Mouse (Mus musculus): Measurements from ENCODE around the gene Tmtc3. TPM values are rescaled to one million over a fixed set of nuclear protein-coding genes. Genes with fewer than 3 reads are reported as not detected.
"Not testable (repeated sequence)": the region's sequence is repeated elsewhere in the genome, so short reads cannot be mapped to it uniquely, and the experiment has no call there.

The Tmtc3 gene
- total and polyA plus RNA-seq, 2 experiments from 2014 or later = 6.3 to 13.3 TPM

DNA sequence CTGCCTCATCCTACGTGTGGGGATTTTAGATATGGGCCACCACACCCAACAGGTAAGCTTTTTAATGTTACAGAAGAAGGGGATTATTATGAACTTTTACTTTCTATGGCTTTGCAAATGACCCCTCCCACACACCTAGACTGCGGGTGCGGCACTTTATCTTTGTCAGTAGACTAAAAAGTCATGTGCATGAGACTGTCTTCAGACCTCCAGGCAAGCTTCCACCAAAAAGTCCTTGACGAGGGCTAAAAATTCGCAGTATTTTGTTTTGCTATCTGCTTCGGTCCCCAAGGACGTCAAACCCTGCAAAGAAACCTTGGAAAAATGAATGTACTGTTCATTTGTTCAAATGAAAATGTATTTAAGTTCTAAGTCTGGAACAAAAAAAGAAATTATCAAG is 71.6 kb downstream of the Tmtc3 start:
- no peak for TF ChIP-seq CTCF (IDR thresholded peaks at IDR 0.05; ENCODE audit: low read depth)
- H3K27ac ChIP-seq = no peak overlapping the region
- H3K4me2 ChIP-seq (ENCODE audit: low read depth, low read length) = no peak overlapping the region
- no peaks in the 10 kb centered on the region for H3K9me3 ChIP-seq (ENCODE audit: low read length)
- no peak for ATAC-seq
- no peaks in the 10 kb centered on the region for H3K4me1 ChIP-seq (ENCODE audit: insufficient read depth, low read length)
- WGBS = 87% methylated on average over 7 of the region's 7 CpGs
- H3K4me3 ChIP-seq (ENCODE audit: low read length) = no peak overlapping the region
- H3K36me3 ChIP-seq (ENCODE audit: insufficient read depth, low read length) = no peaks in the 10 kb centered on the region
- H3K27me3 ChIP-seq (ENCODE audit: insufficient read depth, low read length) = no peaks in the 10 kb centered on the region
- H3K9ac ChIP-seq (replicated peaks; ENCODE audit: low read length) = no peak overlapping the region
- no peak for DNase-seq (ENCODE audit: low spot score)

DNA sequence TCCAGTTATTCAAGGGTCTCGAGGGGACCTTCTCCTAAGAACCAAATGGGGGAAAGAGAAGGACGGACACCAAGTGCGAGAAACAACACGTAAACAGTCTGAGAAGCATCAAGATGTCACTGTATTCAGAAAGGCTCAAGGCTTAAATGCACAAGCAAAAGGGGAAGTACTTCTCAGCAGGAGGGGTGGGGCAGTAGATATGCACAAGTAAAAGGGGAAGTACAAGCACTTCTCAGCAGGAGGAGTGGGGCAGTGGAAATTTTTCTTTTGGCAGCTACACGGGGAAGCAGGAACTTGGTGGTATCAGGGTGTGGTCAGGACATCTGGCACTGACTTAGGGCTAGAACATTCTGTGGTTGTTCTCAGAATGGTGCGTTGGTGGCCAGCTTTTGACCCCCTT is 84.8 kb downstream of the Tmtc3 start:
- H3K36me3 ChIP-seq (ENCODE audit: insufficient read depth, low read length); H3K27ac ChIP-seq; H3K4me3 ChIP-seq (ENCODE audit: low read length); H3K4me1 ChIP-seq (ENCODE audit: insufficient read depth, low read length); DNase-seq (ENCODE audit: low spot score); H3K27me3 ChIP-seq (ENCODE audit: insufficient read depth, low read length); H3K9me3 ChIP-seq (ENCODE audit: low read length); H3K9ac ChIP-seq (replicated peaks; ENCODE audit: low read length); ATAC-seq; H3K4me2 ChIP-seq (ENCODE audit: low read depth, low read length): not testable (repeated sequence)
- 87% methylated on average over 6 of the region's 6 CpGs for WGBS

Other genes with a start within 250 kb of the Tmtc3 start
- gene Gm4301, start 151.7 kb downstream of the Tmtc3 start, total RNA-seq (2014; rRNA removed) = not detected in 2 replicates
- not detected in 2 replicates for gene Gm4301, start 151.7 kb downstream of the Tmtc3 start, polyA plus RNA-seq (2015; fragmentation: Nextera tagmentation; extraction: Ambion mirVana)
- not detected in 2 replicates for gene Gm4302, start 146.5 kb downstream of the Tmtc3 start, total RNA-seq (2014; rRNA removed)
- gene Gm4302, start 146.5 kb downstream of the Tmtc3 start, polyA plus RNA-seq (2015; fragmentation: Nextera tagmentation; extraction: Ambion mirVana) = not detected in 2 replicates
- gene Gm4303, start 141.4 kb downstream of the Tmtc3 start, total RNA-seq (2014; rRNA removed) = not detected in 2 replicates
- not detected in 2 replicates for gene Gm4303, start 141.4 kb downstream of the Tmtc3 start, polyA plus RNA-seq (2015; fragmentation: Nextera tagmentation; extraction: Ambion mirVana)
- gene Gm4305, start 136.3 kb downstream of the Tmtc3 start, total RNA-seq (2014; rRNA removed) = not detected in 2 replicates
- gene Gm4305, start 136.3 kb downstream of the Tmtc3 start, polyA plus RNA-seq (2015; fragmentation: Nextera tagmentation; extraction: Ambion mirVana) = not detected in 2 replicates
- not detected in 2 replicates for gene Gm4307, start 126.0 kb downstream of the Tmtc3 start, total RNA-seq (2014; rRNA removed)
- not detected in 2 replicates for gene Gm4307, start 126.0 kb downstream of the Tmtc3 start, polyA plus RNA-seq (2015; fragmentation: Nextera tagmentation; extraction: Ambion mirVana)
- gene Gm4312, start 104.8 kb downstream of the Tmtc3 start, total RNA-seq (2014; rRNA removed) = not detected in 2 replicates
- gene Gm4312, start 104.8 kb downstream of the Tmtc3 start, polyA plus RNA-seq (2015; fragmentation: Nextera tagmentation; extraction: Ambion mirVana) = not detected in 2 replicates
- 3.1 and 4.6 TPM in 2 replicates for gene Cep290, start 208 bp upstream of the Tmtc3 start, total RNA-seq (2014; rRNA removed)
- gene Cep290, start 208 bp upstream of the Tmtc3 start, polyA plus RNA-seq (2015; fragmentation: Nextera tagmentation; extraction: Ambion mirVana) = 4.1 and 5.1 TPM in 2 replicates
- gene 4930430F08Rik, start 103.1 kb upstream of the Tmtc3 start, total RNA-seq (2014; rRNA removed) = 19.6 and 24.5 TPM in 2 replicates
- 16.5 and 20.2 TPM in 2 replicates for gene 4930430F08Rik, start 103.1 kb upstream of the Tmtc3 start, polyA plus RNA-seq (2015; fragmentation: Nextera tagmentation; extraction: Ambion mirVana)
- not detected in 2 replicates for gene 1700017N19Rik, start 103.1 kb upstream of the Tmtc3 start, total RNA-seq (2014; rRNA removed)
- 0.23 and 0.43 TPM in 2 replicates for gene 1700017N19Rik, start 103.1 kb upstream of the Tmtc3 start, polyA plus RNA-seq (2015; fragmentation: Nextera tagmentation; extraction: Ambion mirVana)

Data from hindbrain, postnatal 0 days (tissue).